Mouse (Mus musculus) heart, embryonic 16.5 days (tissue): Measurements from ENCODE around the gene Zfp830. TPM values are rescaled to one million over a fixed set of nuclear protein-coding genes. Genes with fewer than 3 reads are reported as not detected.
A peak's percentile ranks its signal among the peaks of the same experiment; 100 is the strongest.

Source experiments
- ATAC-seq: fragments of 200-750 bp; cut with Nextera tagmentation; replicated peaks from 2 replicates; pipeline ENCODE4 v1.8.0; 2017; ENCODE audit warnings: moderate number of reproducible peaks; ENCODE audit not compliant: insufficient read depth, low FRiP score; ENCODE audit errors: extremely low read depth
- H3K27ac ChIP-seq: fragments of 300-500 bp; sonication (generic); 2 replicates; pipeline ENCODE4 v1.5.1; 2014; ENCODE audit warnings: mild to moderate bottlenecking, low read length, control low read depth, moderate library complexity
- H3K27me3 ChIP-seq: fragments of 300-500 bp; sonication (generic); 2 replicates; pipeline ENCODE4 v1.6.1; 2014; ENCODE audit warnings: low read length, mixed read lengths; ENCODE audit not compliant: control insufficient read depth, insufficient read depth
- H3K36me3 ChIP-seq: fragments of 300-500 bp; sonication (generic); 2 replicates; pipeline ENCODE4 v1.6.1; 2014; ENCODE audit not compliant: control insufficient read depth, insufficient read depth
- H3K4me1 ChIP-seq: fragments of 300-500 bp; sonication (generic); 2 replicates; pipeline ENCODE4 v1.6.1; 2014; ENCODE audit warnings: low read length, mixed read lengths; ENCODE audit not compliant: control insufficient read depth, insufficient read depth
- H3K4me2 ChIP-seq: fragments of 300-500 bp; sonication (generic); 2 replicates; pipeline ENCODE4 v1.6.1; 2014; ENCODE audit warnings: low read depth, mild to moderate bottlenecking, control low read depth, low read length
- H3K4me3 ChIP-seq: fragments of 300-500 bp; sonication (generic); 2 replicates; pipeline ENCODE4 v1.5.1; 2014; ENCODE audit warnings: mild to moderate bottlenecking, control low read depth, low read length
- H3K9ac ChIP-seq: fragments of 300-500 bp; sonication (generic); 2 replicates; pipeline ENCODE4 v1.6.1; 2014; ENCODE audit warnings: low read length, control low read depth
- H3K9me3 ChIP-seq: fragments of 300-500 bp; sonication (generic); replicated peaks from 2 replicates; pipeline ENCODE4 v1.6.1; 2016; ENCODE audit warnings: low read length; ENCODE audit not compliant: control insufficient read depth
- WGBS: fragments of 180-500 bp; shearing (Covaris S2); extraction: QIAGEN DNeasy Blood & Tissue Kit; methylation state at CpG from one replicate; pipeline ENCODE4 v1.1.7; 2014; 5-methylcytosine and 5-hydroxymethylcytosine counted together
- polyA plus RNA-seq: library from polyadenylated mRNA; unstranded; fragments of >200 nt; fragmentation: Nextera tagmentation; extraction: Ambion mirVana; gene quantifications from 2 replicates; pipeline ENCODE4 v1.2.1, GENCODE M21; 2015

Gene Zfp830
- polyA plus RNA-seq, 1 experiment from 2014 or later = 28.3 TPM

- no peak for ATAC-seq
- H3K36me3 ChIP-seq = 0 out of 2 replicates have a peak, but pooled peaks cover 4% of the 10 kb centered on the region
- H3K4me1 ChIP-seq = peaks cover 19% of the 10 kb centered on the region
- H3K4me2 ChIP-seq = no peak overlapping the region
- H3K9ac ChIP-seq = no peak overlapping the region
- WGBS = 82% methylated on average over 6 of the region's 6 CpGs
- no peak overlapping the region for H3K4me3 ChIP-seq
- peaks cover 3% of the 10 kb centered on the region; the same call in 1 of the 2 replicates for H3K9me3 ChIP-seq
- H3K27ac ChIP-seq = no peak overlapping the region
- H3K27me3 ChIP-seq = no peaks in the 10 kb centered on the region; the same call in 1 of the 2 replicates
Observed at GRCm38 (mm10) chr11:82762286-82762829, 1.8 kb upstream of the Zfp830 start.

DNA sequence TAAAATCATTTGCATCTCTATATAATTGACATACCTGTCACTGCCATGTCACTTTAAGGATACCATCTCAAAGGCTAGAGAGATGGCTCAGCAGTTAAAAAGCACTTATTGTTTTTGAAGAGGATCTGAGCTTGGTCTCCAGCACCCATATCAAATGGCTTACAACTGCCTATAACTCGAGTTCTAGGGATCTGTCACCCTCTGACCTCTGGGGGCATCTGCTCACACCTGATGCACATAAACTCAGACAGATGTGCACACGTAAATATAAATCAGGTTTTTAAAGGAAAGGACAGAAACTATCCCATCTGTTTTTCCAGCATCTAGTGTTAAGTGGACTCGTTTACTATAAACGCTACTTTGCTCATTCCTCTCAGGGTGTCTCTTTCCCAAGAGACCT is 884 bp upstream of the Zfp830 start:
- H3K27me3 ChIP-seq = no peaks in the 10 kb centered on the region; the same call in 1 of the 2 replicates
- ATAC-seq = no peak
- peak overlapping the region; percentile 87 for H3K9ac ChIP-seq
- peaks cover 3% of the 10 kb centered on the region; the same call in 1 of the 2 replicates for H3K9me3 ChIP-seq
- WGBS = 11% methylated on average over 4 of the region's 4 CpGs
- H3K36me3 ChIP-seq = 0 out of 2 replicates have a peak, but pooled peaks cover 4% of the 10 kb centered on the region
- peak overlapping the region; percentile 83 for H3K4me3 ChIP-seq
- H3K4me1 ChIP-seq = peaks cover 19% of the 10 kb centered on the region
- peak overlapping the region; percentile 89 for H3K4me2 ChIP-seq
- peak overlapping the region; percentile 95 for H3K27ac ChIP-seq

GRCm38 (mm10) chr11:82764438-82764924 is 336 bp downstream of the Zfp830 start:
- Histone ChIP-seq H3K9me3 (peaks cover 3% of the 10 kb centered on the region; the same call in 1 of the 2 replicates), H3K4me2 (peak overlapping the region; percentile 98), H3K4me3 (peak overlapping the region; percentile 83), H3K27ac (peak overlapping the region; percentile 95), H3K4me1 (peaks cover 19% of the 10 kb centered on the region), H3K27me3 (no peaks in the 10 kb centered on the region; the same call in 1 of the 2 replicates), H3K36me3 (0 out of 2 replicates have a peak, but pooled peaks cover 8% of the 10 kb centered on the region), H3K9ac (peak overlapping the region; percentile 87)
- WGBS = under 1% methylated on average over 28 of the region's 28 CpGs
- peak; percentile 56 for ATAC-seq

GRCm38 (mm10) chr11:82780134-82780533 is 16.0 kb downstream of the Zfp830 start:
- Histone ChIP-seq H3K9me3 (no peaks in the 10 kb centered on the region), H3K9ac (peak overlapping the region; percentile 79), H3K4me3 (peak overlapping the region; percentile 95), H3K27me3 (no peaks in the 10 kb centered on the region), H3K36me3 (peaks cover 12% of the 10 kb centered on the region), H3K4me2 (peak overlapping the region; percentile 77), H3K27ac (no peak overlapping the region; the same call in 1 of the 2 replicates), H3K4me1 (peaks cover 16% of the 10 kb centered on the region)
- WGBS = 44% methylated on average over 5 of the region's 5 CpGs
- no peak for ATAC-seq

DNA sequence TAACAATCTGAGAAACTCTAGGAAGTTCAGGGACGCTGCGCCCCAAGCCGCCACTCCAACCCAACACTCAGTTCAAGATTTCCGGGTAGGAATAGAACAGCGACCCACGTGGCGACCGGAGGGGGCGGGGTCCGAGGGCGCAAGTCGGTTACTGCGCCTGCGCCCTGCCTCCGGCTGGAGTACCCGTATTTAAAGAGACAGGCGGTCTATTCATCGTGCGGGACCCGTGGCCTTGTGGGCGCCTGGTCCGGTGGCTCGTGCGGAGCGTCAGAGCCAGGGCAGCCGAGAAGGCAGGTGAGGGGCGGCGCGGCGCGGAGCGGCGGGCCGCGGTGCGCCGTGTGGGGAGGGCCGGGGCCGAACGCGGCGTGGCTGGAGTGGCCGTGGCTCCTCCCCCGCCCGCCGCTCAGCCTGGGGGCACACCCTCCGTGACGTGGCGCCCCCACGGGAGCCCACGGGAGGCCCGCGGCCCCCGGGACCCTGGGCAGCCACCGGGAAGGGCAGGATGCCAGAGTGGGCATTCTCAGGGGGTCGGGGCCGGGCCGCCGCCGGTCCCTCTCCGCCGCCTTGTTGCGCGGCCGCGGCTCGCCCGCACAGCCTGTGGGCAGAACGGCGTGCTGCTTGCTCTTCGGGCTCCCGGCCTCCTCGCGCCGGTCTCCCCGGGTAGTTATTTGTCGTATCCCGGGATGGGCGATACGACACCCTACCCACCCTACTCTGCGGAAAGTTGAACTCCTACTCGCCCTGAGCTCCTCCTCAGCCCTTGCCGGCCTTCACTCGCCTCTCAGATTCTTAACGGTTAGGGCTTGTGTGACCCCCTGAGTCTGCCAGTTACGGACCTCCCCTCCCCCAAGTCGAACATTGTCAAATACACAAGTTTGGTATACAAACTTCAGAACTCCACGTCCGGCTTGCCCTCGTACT is 17.1 kb downstream of the Zfp830 start, which contains the start of gene Lig3:
Lig3 (plus strand) TSS at position 126 of the 921 bp plus-strand sequence.
- WGBS = under 1% methylated on average over 75 of the region's 90 CpGs
- peak; percentile 97 for ATAC-seq

DNA sequence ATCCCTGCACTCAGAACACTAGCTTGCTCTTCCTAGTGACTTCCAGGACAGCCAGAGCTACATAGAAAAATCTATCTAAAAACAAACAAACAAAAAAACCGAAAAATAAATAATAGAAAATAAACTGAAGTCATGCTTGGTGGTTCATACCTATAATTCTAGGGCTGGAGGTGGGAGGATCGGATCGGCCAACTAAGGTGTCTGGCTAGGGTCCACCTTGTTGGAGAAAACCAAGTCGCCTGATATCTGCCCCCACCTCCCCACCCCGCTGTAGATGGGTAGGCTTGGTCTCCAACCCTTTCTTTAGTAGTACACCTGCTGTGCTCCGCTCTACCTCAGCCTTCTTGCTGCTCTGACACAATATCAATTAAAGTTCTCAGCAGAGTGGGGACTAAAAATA is 18.1 kb downstream of the Zfp830 start:
- H3K4me2 ChIP-seq = peak overlapping the region; percentile 89
- ATAC-seq = no peak
- H3K4me3 ChIP-seq = peak overlapping the region; percentile 95
- peak overlapping the region; percentile 94 for H3K27ac ChIP-seq
- H3K9me3 ChIP-seq = no peaks in the 10 kb centered on the region
- peak overlapping the region; percentile 99 for H3K9ac ChIP-seq
- H3K36me3 ChIP-seq = peaks cover 21% of the 10 kb centered on the region
- WGBS = 37% methylated on average over 6 of the region's 6 CpGs
- H3K27me3 ChIP-seq = no peaks in the 10 kb centered on the region
- H3K4me1 ChIP-seq = peaks cover 16% of the 10 kb centered on the region

More for the DNA sequence above, 17.1 kb downstream of the Zfp830 start, which contains the start of gene Lig3:
- peaks cover 20% of the 10 kb centered on the region for H3K36me3 ChIP-seq
- peak within 1 kb of the TSS; percentile 94 for H3K27ac ChIP-seq
- H3K4me2 ChIP-seq = peak within 1 kb of the TSS; percentile 89
- H3K27me3 ChIP-seq = no peaks in the 10 kb centered on the region
- peak within 1 kb of the TSS; percentile 95 for H3K4me3 ChIP-seq
- peak within 1 kb of the TSS; percentile 99 for H3K9ac ChIP-seq
- no peaks in the 10 kb centered on the region for H3K9me3 ChIP-seq
- peaks cover 16% of the 10 kb centered on the region for H3K4me1 ChIP-seq

DNA sequence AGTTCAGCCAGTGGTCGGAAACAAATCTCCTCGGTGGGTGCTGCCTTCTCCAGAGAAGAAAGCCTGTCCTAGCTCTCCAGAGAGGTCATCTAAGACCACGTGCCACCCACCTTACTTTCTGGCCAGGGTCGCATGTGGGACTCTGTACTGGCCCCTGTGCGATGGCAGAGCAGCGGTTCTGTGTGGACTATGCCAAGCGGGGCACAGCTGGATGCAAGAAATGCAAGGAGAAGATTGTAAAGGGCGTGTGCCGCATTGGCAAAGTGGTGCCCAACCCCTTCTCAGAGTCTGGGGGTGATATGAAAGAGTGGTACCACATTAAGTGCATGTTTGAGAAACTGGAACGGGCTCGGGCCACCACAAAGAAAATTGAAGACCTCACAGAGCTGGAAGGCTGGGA is 19.3 kb downstream of the Zfp830 start:
- peaks cover 32% of the 10 kb centered on the region for H3K36me3 ChIP-seq
- H3K4me1 ChIP-seq = peaks cover 16% of the 10 kb centered on the region
- no peak for ATAC-seq
- no peaks in the 10 kb centered on the region for H3K9me3 ChIP-seq
- H3K27me3 ChIP-seq = no peaks in the 10 kb centered on the region
- 88% methylated on average over 11 of the region's 11 CpGs for WGBS
- H3K4me2 ChIP-seq = no peak overlapping the region
- no peak overlapping the region for H3K27ac ChIP-seq
- H3K4me3 ChIP-seq = no peak overlapping the region
- H3K9ac ChIP-seq = no peak overlapping the region

DNA sequence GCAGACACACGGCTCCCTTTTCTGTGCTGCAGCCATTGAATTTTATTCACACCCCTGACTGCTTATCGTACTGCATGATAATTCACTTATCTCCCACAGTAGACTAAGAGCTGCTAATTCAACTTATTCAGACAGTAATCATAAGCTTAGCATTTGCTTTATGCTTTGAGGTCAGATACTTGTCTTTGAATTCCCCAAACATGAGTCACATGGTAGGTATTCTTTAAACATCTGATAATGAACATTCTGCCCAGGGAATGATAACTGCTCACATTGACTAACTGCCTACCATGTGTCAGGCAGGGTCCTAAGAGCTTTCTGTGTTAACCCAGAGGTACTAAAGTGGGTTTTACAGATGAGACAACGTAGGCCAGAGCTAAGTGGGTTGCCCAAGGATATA is 42.5 kb downstream of the Zfp830 start:
- no peak overlapping the region for H3K4me2 ChIP-seq
- H3K4me1 ChIP-seq = peaks cover 4% of the 10 kb centered on the region
- no peak overlapping the region for H3K4me3 ChIP-seq
- ATAC-seq = no peak
- H3K27me3 ChIP-seq = no peaks in the 10 kb centered on the region
- H3K36me3 ChIP-seq = peaks cover 20% of the 10 kb centered on the region; the same call in 1 of the 2 replicates
- no peak overlapping the region for H3K27ac ChIP-seq
- H3K9ac ChIP-seq = no peak overlapping the region
- H3K9me3 ChIP-seq = no peaks in the 10 kb centered on the region
- 43% methylated on average over 3 of the region's 3 CpGs for WGBS
